Comparison of ENCODE assay signal across 32 mouse cellular contexts in the genomic region with DNA sequence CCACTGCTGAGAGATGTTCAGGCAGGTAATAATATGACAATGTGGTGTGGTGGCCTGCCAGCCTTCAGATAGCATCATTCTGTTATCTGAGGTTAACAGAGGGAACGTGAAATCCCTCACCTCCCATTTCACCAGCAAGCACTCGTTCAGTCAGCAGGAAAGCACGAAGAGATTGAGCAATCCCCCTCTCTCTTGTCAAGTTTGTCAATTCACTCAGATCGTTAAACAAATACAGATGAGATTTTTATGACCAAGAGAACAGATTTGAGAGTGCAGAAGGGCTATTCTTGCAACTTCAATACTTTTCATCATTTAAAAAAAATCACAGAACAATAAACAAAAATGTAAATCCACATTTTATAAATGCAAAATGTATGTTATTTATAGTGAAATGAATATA.
DNase-seq lines count a peak whose midpoint lies in the region; ATAC-seq and TF ChIP-seq lines count a peak whose summit lies in the region.
"Had no signal": no experiment of that assay in that cellular context is flagged by ENCODE, and none has a peak within 500 bp of the region (broad histone marks: within the 10 kb centered on the region; RNA-seq: fewer than 3 reads in every experiment).

No protein-coding gene starts in this region.

- WGBS in lung, embryonic 14.5 days, result 12% methylated on average over 4 of the region's 4 CpGs
- 7% methylated on average over 4 of the region's 4 CpGs for WGBS in lung, postnatal 0 days

- TF ChIP-seq EP300 in lung, postnatal 0 days (IDR thresholded peaks at IDR 0.05), result no peak

- no peak overlapping the region for H3K27ac ChIP-seq in lung, embryonic 14.5 days (ENCODE audit: low read depth)
- no peak overlapping the region for H3K27ac ChIP-seq in lung, postnatal 0 days (ENCODE audit: low read length)
- H3K27ac ChIP-seq: embryonic facial prominence, embryonic 10.5 days; embryonic facial prominence, embryonic 13.5 days; forebrain, embryonic 12.5 days; forebrain, embryonic 15.5 days; heart, embryonic 15.5 days; hindbrain, embryonic 10.5 days; hindbrain, embryonic 13.5 days had no signal

- peak; percentile 56 for DNase-seq in lung, embryonic 14.5 days
- no peak for DNase-seq in lung, postnatal 4 days
- DNase-seq in lung, postnatal 0 days (ENCODE audit: low spot score), result peak; percentile 63
- no peak for DNase-seq in lung, postnatal 10 days
- peak; percentile 66 for DNase-seq in NIH3T3 (ENCODE audit: low read depth)
- peak; percentile 19 for DNase-seq in skeletal muscle tissue, adult 2 months (ENCODE audit: low read depth, low spot score)
- no peak for DNase-seq in embryo, embryonic 10.5 days (ENCODE audit: low spot score)
- DNase-seq in adrenal gland, adult 18-20 months (ENCODE audit: low spot score in 2 of 2), result no peak
- DNase-seq: adrenal gland, postnatal 10 days; B cell, adult 2 months; cerebellum, adult 11 months; cerebellum, adult 2 months; cerebellum, adult 9-11 months; cerebellum, postnatal 25 days; embryo, embryonic 11 days; gastrocnemius, postnatal 25 days; heart, adult 18-20 months; heart, postnatal 10 days; heart, postnatal 36 days had no signal

- no peak for TF ChIP-seq CTCF in lung, embryonic 14.5 days (IDR thresholded peaks at IDR 0.05; ENCODE audit: low read depth)
- TF ChIP-seq CTCF in lung, postnatal 0 days (IDR thresholded peaks at IDR 0.05), result no peak

- peaks cover 5% of the 10 kb centered on the region; the same call in 1 of the 2 replicates for H3K4me1 ChIP-seq in lung, embryonic 14.5 days (ENCODE audit: insufficient read depth)
- no peaks in the 10 kb centered on the region for H3K4me1 ChIP-seq in lung, postnatal 0 days (ENCODE audit: insufficient read depth, low read depth, low read length)
- H3K4me1 ChIP-seq: embryonic facial prominence, embryonic 13.5 days; forebrain, embryonic 12.5 days; heart, embryonic 12.5 days; heart, embryonic 15.5 days had no signal

- no peaks in the 10 kb centered on the region for H3K9me3 ChIP-seq in lung, embryonic 14.5 days (ENCODE audit: low read depth, low read length)
- no peaks in the 10 kb centered on the region for H3K9me3 ChIP-seq in lung, postnatal 0 days (ENCODE audit: low read length)
- H3K9me3 ChIP-seq: embryonic facial prominence, embryonic 10.5 days; embryonic facial prominence, embryonic 13.5 days; forebrain, embryonic 12.5 days; forebrain, embryonic 15.5 days; heart, embryonic 15.5 days; hindbrain, embryonic 10.5 days; hindbrain, embryonic 13.5 days had no signal

- no peak overlapping the region for H3K4me2 ChIP-seq in lung, embryonic 14.5 days
- H3K4me2 ChIP-seq in lung, postnatal 0 days (replicated peaks; ENCODE audit: low read depth, low read length), result no peak overlapping the region
- H3K4me2 ChIP-seq: embryonic facial prominence, embryonic 13.5 days; forebrain, embryonic 12.5 days; forebrain, embryonic 15.5 days; heart, embryonic 12.5 days; heart, embryonic 15.5 days; hindbrain, embryonic 13.5 days had no signal

- H3K27me3 ChIP-seq in lung, embryonic 14.5 days (ENCODE audit: insufficient read depth, low read length), result no peaks in the 10 kb centered on the region
- H3K27me3 ChIP-seq in lung, postnatal 0 days (replicated peaks; ENCODE audit: insufficient read depth, low read length), result no peaks in the 10 kb centered on the region
- H3K27me3 ChIP-seq: CH12.LX; embryonic facial prominence, embryonic 13.5 days; forebrain, embryonic 15.5 days; heart, embryonic 12.5 days; heart, embryonic 15.5 days; hindbrain, embryonic 13.5 days had no signal

- no peaks in the 10 kb centered on the region for H3K36me3 ChIP-seq in lung, embryonic 14.5 days (ENCODE audit: insufficient read depth)
- no peaks in the 10 kb centered on the region for H3K36me3 ChIP-seq in lung, postnatal 0 days (ENCODE audit: insufficient read depth, low read length)
- H3K36me3 ChIP-seq: embryonic facial prominence, embryonic 10.5 days; embryonic facial prominence, embryonic 13.5 days; forebrain, embryonic 12.5 days; forebrain, embryonic 15.5 days; G1E; heart, embryonic 12.5 days; heart, embryonic 15.5 days; hindbrain, embryonic 10.5 days; hindbrain, embryonic 13.5 days had no signal

- ATAC-seq in lung, embryonic 14.5 days (ENCODE audit: insufficient read depth), result no peak
- no peak for ATAC-seq in lung, postnatal 0 days
- ATAC-seq: activated CD4-positive, CD25-positive, alpha-beta regulatory T cell, adult 4 months; forebrain, embryonic 15.5 days; hindbrain, embryonic 16.5 days had no signal

- H3K4me3 ChIP-seq in lung, embryonic 14.5 days (ENCODE audit: low read depth, low read length), result no peak overlapping the region
- H3K4me3 ChIP-seq in lung, postnatal 0 days (ENCODE audit: low read depth, low read length), result no peak overlapping the region
- H3K4me3 ChIP-seq: embryonic facial prominence, embryonic 10.5 days; embryonic facial prominence, embryonic 13.5 days; erythroblast, embryonic 14.5 days; forebrain, embryonic 12.5 days; forebrain, embryonic 15.5 days; heart, embryonic 12.5 days; heart, embryonic 15.5 days; hindbrain, embryonic 10.5 days; hindbrain, embryonic 13.5 days had no signal

- H3K9ac ChIP-seq in lung, embryonic 14.5 days, result no peak overlapping the region
- no peak overlapping the region for H3K9ac ChIP-seq in lung, postnatal 0 days (replicated peaks; ENCODE audit: low read depth)
- H3K9ac ChIP-seq: embryonic facial prominence, embryonic 13.5 days; forebrain, embryonic 12.5 days; forebrain, embryonic 15.5 days; heart, embryonic 12.5 days; heart, embryonic 15.5 days; hindbrain, embryonic 13.5 days had no signal

Comparison
In these comparisons a context has a peak if more than half of its experiments do, and no peak if none do; other contexts are left out.
1. DNase-seq: peak in lung, embryonic 14.5 days (single experiment), lung, postnatal 0 days (single experiment), NIH3T3 (single experiment) and skeletal muscle tissue, adult 2 months (single experiment); none in lung, postnatal 4 days (0 of 2), lung, postnatal 10 days (single experiment), embryo, embryonic 10.5 days (single experiment) and adrenal gland, adult 18-20 months (0 of 2).